Comparison of ENCODE assay signal across 17 mouse cellular contexts in the genomic region with DNA sequence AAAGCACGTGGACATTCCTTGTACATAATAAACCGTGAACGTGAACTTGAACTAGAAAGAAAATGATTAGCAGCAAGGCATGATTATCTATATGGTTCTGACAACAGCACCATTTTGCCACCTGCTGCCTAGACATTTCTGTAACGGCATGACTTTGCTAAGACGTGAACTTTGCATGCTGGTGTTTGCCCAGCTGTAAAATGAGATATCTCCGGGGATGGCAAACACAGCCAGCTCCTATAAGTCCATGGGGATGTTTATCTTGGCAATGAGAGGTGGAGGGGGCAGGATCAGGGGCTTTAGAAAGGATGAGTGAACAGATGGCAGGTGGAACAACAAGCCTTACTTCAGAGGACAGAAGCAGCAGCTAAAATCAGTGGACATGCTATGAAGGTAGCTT.
DNase-seq lines count a peak whose midpoint lies in the region; ATAC-seq lines count a peak whose summit lies in the region.
"Had no signal": no experiment of that assay in that cellular context is flagged by ENCODE, and none has a peak within 500 bp of the region (broad histone marks: within the 10 kb centered on the region; RNA-seq: fewer than 3 reads in every experiment).

No protein-coding gene starts in this region.

- no peaks in the 10 kb centered on the region for H3K36me3 ChIP-seq in midbrain, embryonic 14.5 days (ENCODE audit: control insufficient read depth, insufficient read depth, low read length)
- no peaks in the 10 kb centered on the region for H3K36me3 ChIP-seq in midbrain, embryonic 11.5 days (ENCODE audit: control insufficient read depth, insufficient read depth, low read length)
- H3K36me3 ChIP-seq in intestine, embryonic 15.5 days = no peaks in the 10 kb centered on the region
- H3K36me3 ChIP-seq in stomach, embryonic 16.5 days (ENCODE audit: control insufficient read depth, insufficient read depth, low read length) = no peaks in the 10 kb centered on the region
- H3K36me3 ChIP-seq: forebrain, embryonic 15.5 days; heart, embryonic 10.5 days; hindbrain, embryonic 12.5 days had no signal

- H3K9me3 ChIP-seq in midbrain, embryonic 14.5 days (ENCODE audit: control insufficient read depth, low read length) = no peaks in the 10 kb centered on the region
- no peaks in the 10 kb centered on the region for H3K9me3 ChIP-seq in midbrain, embryonic 11.5 days (ENCODE audit: control insufficient read depth, low read length)
- no peaks in the 10 kb centered on the region for H3K9me3 ChIP-seq in intestine, embryonic 15.5 days
- H3K9me3 ChIP-seq in stomach, embryonic 16.5 days (replicated peaks; ENCODE audit: control insufficient read depth, low read length) = no peaks in the 10 kb centered on the region
- H3K9me3 ChIP-seq: forebrain, embryonic 15.5 days; heart, embryonic 10.5 days; hindbrain, embryonic 12.5 days had no signal

- no peaks in the 10 kb centered on the region for H3K27me3 ChIP-seq in midbrain, embryonic 14.5 days (ENCODE audit: control insufficient read depth, insufficient read depth, low read length)
- no peaks in the 10 kb centered on the region for H3K27me3 ChIP-seq in midbrain, embryonic 11.5 days (ENCODE audit: control insufficient read depth, insufficient read depth, low read length)
- H3K27me3 ChIP-seq in intestine, embryonic 15.5 days (replicated peaks) = no peaks in the 10 kb centered on the region
- no peaks in the 10 kb centered on the region for H3K27me3 ChIP-seq in stomach, embryonic 16.5 days (ENCODE audit: control insufficient read depth, insufficient read depth, low read length)
- H3K27me3 ChIP-seq: forebrain, embryonic 15.5 days; hindbrain, embryonic 12.5 days had no signal

- 76% methylated on average over 6 of the region's 6 CpGs for WGBS in midbrain, embryonic 14.5 days
- 77% methylated on average over 6 of the region's 6 CpGs for WGBS in midbrain, embryonic 11.5 days
- 52% methylated on average over 6 of the region's 6 CpGs for WGBS in intestine, embryonic 15.5 days
- 21% methylated on average over 6 of the region's 6 CpGs for WGBS in large intestine, adult 2 months
- WGBS in stomach, embryonic 16.5 days = 57% methylated on average over 6 of the region's 6 CpGs

- H3K9ac ChIP-seq in midbrain, embryonic 14.5 days (replicated peaks; ENCODE audit: low read length) = no peak overlapping the region
- no peak overlapping the region for H3K9ac ChIP-seq in midbrain, embryonic 11.5 days (ENCODE audit: low read length)
- H3K9ac ChIP-seq in intestine, embryonic 15.5 days = no peak overlapping the region
- no peak overlapping the region for H3K9ac ChIP-seq in stomach, embryonic 16.5 days (ENCODE audit: low read length)
- H3K9ac ChIP-seq: forebrain, embryonic 15.5 days; hindbrain, embryonic 12.5 days had no signal

- H3K4me1 ChIP-seq in midbrain, embryonic 14.5 days (ENCODE audit: control insufficient read depth, insufficient read depth, low read length) = no peaks in the 10 kb centered on the region
- no peaks in the 10 kb centered on the region for H3K4me1 ChIP-seq in midbrain, embryonic 11.5 days (ENCODE audit: control insufficient read depth, insufficient read depth, low read length)
- no peaks in the 10 kb centered on the region for H3K4me1 ChIP-seq in intestine, embryonic 15.5 days (replicated peaks)
- H3K4me1 ChIP-seq in stomach, embryonic 16.5 days (ENCODE audit: control insufficient read depth, insufficient read depth, low read length) = no peaks in the 10 kb centered on the region
- H3K4me1 ChIP-seq: forebrain, embryonic 15.5 days; heart, embryonic 10.5 days; hindbrain, embryonic 12.5 days had no signal

- no peak overlapping the region for H3K4me3 ChIP-seq in midbrain, embryonic 14.5 days (replicated peaks; ENCODE audit: low read depth, low read length)
- no peak overlapping the region for H3K4me3 ChIP-seq in midbrain, embryonic 11.5 days (ENCODE audit: low read depth, low read length)
- H3K4me3 ChIP-seq in intestine, embryonic 15.5 days (replicated peaks) = no peak overlapping the region
- no peak overlapping the region for H3K4me3 ChIP-seq in stomach, embryonic 16.5 days (replicated peaks; ENCODE audit: low read length)
- H3K4me3 ChIP-seq: forebrain, embryonic 15.5 days; heart, embryonic 10.5 days; hindbrain, embryonic 12.5 days had no signal

- peak; percentile 4 for DNase-seq in midbrain, embryonic 14.5 days
- no peak for DNase-seq in midbrain, embryonic 11.5 days (ENCODE audit: low spot score, missing footprints)
- peak; percentile 31 for DNase-seq in large intestine, adult 2 months (ENCODE audit: low read depth, low spot score)
- no peak for DNase-seq in urinary bladder, postnatal 4 days (ENCODE audit: low spot score in 2 of 2)
- DNase-seq in kidney, postnatal 36 days = no peak
- DNase-seq: adrenal gland, postnatal 14 days; cerebellum, adult 2 months; gastrocnemius, postnatal 10 days; heart, adult 18-20 months; heart, postnatal 10 days; heart, postnatal 4 days had no signal

- ATAC-seq in midbrain, embryonic 14.5 days (ENCODE audit: low FRiP score, low TSS enrichment) = no peak
- no peak for ATAC-seq in midbrain, embryonic 11.5 days (ENCODE audit: low FRiP score)
- peak; percentile 91 for ATAC-seq in intestine, embryonic 15.5 days
- peak; percentile 75; the same call in 1 of the 2 replicates for ATAC-seq in stomach, embryonic 16.5 days (ENCODE audit: insufficient read depth, low FRiP score)
- no peak for ATAC-seq in inflammation-experienced regulatory T-cells, adult 6 months
- ATAC-seq: forebrain, embryonic 15.5 days had no signal

- no peak overlapping the region for H3K27ac ChIP-seq in midbrain, embryonic 14.5 days (replicated peaks; ENCODE audit: low read depth, low read length)
- H3K27ac ChIP-seq in midbrain, embryonic 11.5 days (ENCODE audit: low read depth, low read length) = no peak overlapping the region
- H3K27ac ChIP-seq in intestine, embryonic 15.5 days = no peak overlapping the region
- H3K27ac ChIP-seq in stomach, embryonic 16.5 days (ENCODE audit: low read length) = no peak overlapping the region
- H3K27ac ChIP-seq: forebrain, embryonic 15.5 days; heart, embryonic 10.5 days; hindbrain, embryonic 12.5 days had no signal

- no peak overlapping the region for H3K4me2 ChIP-seq in midbrain, embryonic 14.5 days (ENCODE audit: low read length)
- H3K4me2 ChIP-seq in midbrain, embryonic 11.5 days = no peak overlapping the region
- no peak overlapping the region for H3K4me2 ChIP-seq in intestine, embryonic 15.5 days (replicated peaks)
- H3K4me2 ChIP-seq in stomach, embryonic 16.5 days (ENCODE audit: low read depth, low read length) = no peak overlapping the region
- H3K4me2 ChIP-seq: forebrain, embryonic 15.5 days; hindbrain, embryonic 12.5 days had no signal

Comparison
In these comparisons a context has a peak if more than half of its experiments do, and no peak if none do; other contexts are left out.
1. DNase-seq: peak in midbrain, embryonic 14.5 days (single experiment) and large intestine, adult 2 months (single experiment); none in midbrain, embryonic 11.5 days (single experiment), urinary bladder, postnatal 4 days (0 of 2) and kidney, postnatal 36 days (0 of 2).
2. ATAC-seq: peak in intestine, embryonic 15.5 days (single experiment) and stomach, embryonic 16.5 days (single experiment); none in midbrain, embryonic 14.5 days (single experiment), midbrain, embryonic 11.5 days (single experiment) and inflammation-experienced regulatory T-cells, adult 6 months (single experiment).